Mouse (Mus musculus) kidney, postnatal 25 days (tissue): Measurements from ENCODE around the gene Klhl7.

Source experiments
- DNase-seq, 2 experiments: peaks; one replicate each; pipeline ENCODE4 v3.0.0; 2021; ENCODE audit warnings: mixed read lengths in 2 of 2

Gene Klhl7

GRCm38 (mm10) chr5:24181514-24182295 lies 81.3 kb downstream of the Klhl7 start:
- no peak for DNase-seq

GRCm38 (mm10) chr5:24182296-24182734 lies 81.9 kb downstream of the Klhl7 start:
- no peak for DNase-seq

GRCm38 (mm10) chr5:24183096-24183495 lies 82.7 kb downstream of the Klhl7 start:
- DNase-seq: no peak

DNA sequence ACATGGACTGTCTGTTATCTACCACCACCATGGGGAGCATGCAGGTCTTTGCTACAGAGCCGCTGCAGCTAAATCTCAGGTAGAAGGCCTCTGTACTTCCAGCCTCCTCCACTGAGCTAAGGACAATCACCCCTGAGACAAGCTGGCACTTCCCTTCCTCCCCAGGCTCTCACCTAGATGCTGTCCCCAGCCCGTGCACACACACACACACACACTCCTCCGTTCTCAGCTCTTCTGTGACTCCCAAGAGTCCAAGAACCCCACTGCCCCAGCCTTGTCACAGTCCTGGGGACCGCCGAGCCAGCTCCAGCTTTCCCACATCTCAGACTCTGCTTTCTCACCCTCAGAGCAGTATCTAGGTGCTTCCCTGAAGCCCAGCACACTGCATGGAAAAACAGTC lies 83.6 kb downstream of the Klhl7 start:
- no peak for DNase-seq

DNA sequence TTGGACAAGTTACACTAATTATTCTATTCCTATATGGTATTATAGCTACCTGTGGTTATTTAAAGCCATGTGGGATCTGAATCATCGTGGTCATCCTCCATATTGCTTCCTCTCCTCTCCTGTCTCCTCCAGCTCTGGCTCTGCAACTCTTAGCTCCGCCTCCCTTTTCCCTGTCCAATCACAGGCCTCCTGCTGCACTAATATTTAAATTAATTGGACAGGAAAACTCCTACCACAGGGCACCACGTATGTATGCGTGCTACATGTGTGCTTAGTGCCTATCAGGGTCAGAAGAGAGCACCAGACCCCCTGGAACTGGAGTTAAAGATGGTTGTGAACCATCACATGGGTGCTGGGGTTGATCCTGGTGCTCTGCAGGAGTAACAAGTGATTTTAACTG lies 88.1 kb downstream of the Klhl7 start:
- DNase-seq: no peak

GRCm38 (mm10) chr5:24191821-24192220 lies 91.4 kb downstream of the Klhl7 start:
- no peak for DNase-seq

DNA sequence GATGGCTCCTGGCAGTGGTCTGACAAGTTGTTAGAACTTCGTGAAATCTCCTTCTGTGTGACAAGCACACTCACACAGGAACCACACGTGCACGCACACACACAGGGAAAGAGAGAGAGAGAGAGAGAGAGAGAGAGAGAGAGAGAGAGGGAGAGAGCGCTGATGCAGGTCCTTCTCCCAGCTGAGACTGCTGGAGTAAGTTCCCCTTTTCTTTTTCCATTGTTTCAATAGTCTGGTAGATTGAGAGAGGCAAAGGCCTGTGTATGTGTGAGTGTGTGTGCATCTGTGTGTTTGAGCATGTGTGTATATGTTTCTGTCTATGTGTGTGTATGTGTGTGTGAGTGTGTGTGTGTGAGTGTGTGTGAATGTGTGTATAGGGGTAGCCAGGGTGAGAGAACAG lies 100.6 kb downstream of the Klhl7 start:
- DNase-seq: no peak

DNA sequence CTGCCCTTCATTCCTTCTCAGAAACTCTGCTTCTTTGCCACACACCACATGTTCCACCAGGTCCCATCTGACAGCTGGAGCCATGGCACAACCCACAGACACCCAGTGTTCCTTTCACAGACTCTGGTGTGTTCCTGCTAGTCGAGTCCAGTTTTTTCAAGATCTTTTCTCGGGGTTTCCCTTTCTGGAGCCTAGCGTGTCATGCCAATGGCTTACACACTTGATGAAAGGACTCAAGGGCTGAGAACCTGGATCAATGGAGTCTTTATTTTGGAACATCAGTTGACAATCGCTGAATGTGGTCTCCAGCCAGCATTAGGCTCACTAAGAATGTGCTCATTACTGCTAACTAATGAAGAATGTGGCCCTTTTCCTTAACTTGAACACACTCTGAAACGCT lies 102.1 kb downstream of the Klhl7 start:
- no peak for DNase-seq

GRCm38 (mm10) chr5:24203266-24203665 lies 102.9 kb downstream of the Klhl7 start:
- DNase-seq: no peak

DNA sequence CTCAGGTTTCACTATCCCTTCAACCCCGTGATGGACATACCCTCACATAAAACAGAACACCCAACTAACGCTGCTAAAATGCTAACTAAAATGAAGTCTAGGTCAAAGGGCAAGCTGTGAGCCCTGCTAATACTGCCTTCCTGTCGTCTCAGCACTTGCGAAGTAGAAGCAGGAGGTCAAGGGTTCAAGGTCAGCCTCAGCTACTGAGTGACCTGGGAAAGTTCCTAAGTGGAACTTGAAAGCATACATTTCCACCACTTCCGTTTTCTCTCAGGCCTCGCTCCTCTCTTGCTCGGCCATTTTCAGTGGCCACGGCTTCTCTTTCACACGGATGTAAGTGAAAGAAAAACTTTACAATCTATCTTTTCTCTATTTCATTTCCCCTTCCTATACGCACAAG lies 107.6 kb downstream of the Klhl7 start:
- no peak for DNase-seq

DNA sequence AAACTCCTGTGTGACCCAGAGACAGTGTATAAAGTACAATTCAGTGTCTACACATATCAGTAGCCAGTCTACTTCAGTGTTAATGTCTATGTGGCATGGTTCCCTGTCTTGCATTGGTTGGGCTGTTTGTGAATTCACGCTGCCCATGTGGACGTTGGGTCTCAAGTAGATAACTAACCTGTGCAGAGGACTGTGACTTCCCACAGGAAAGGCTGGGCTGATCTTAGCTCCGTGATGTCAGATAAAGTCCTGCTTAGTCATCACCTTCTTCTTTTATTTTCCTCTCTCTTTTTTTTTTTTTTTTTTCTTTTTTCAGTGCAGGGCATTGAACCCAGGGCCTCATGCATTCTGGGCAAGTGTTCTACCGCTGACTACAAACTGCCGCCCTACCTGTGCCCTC lies 108.1 kb downstream of the Klhl7 start:
- no peak for DNase-seq
